Mouse (Mus musculus) layer of hippocampus, postnatal 10 days (tissue): ENCODE measurements at regions not wholly inside any gene's neighbourhood (a gene's known extent, or its start where the extent isn't known, plus 50 kb on each side); places are given as distances from the start of the nearest gene placed in this dataset.

ENCODE experiments used
- DNase-seq, 2 experiments: peaks; one replicate each; pipeline ENCODE4 v3.0.0; 2021; ENCODE audit warnings: low spot score in 2 of 2

GRCm38 (mm10) chr13:51333481-51333880, 75.0 kb upstream of the S1pr3 start:
- no peak for DNase-seq

- DNase-seq, result no peak
Measured at GRCm38 (mm10) chr13:51336726-51337125, 71.7 kb upstream of the S1pr3 start.

GRCm38 (mm10) chr13:51337931-51338330, 70.5 kb upstream of the S1pr3 start:
- no peak for DNase-seq

- no peak for DNase-seq
Measured at GRCm38 (mm10) chr13:51345321-51345720, 63.1 kb upstream of the S1pr3 start.

GRCm38 (mm10) chr13:51345839-51346550, 62.4 kb upstream of the S1pr3 start:
- DNase-seq, result peak; percentile 17 to 36

- no peak for DNase-seq
Measured at GRCm38 (mm10) chr13:51348707-51349106, 59.7 kb upstream of the S1pr3 start.

GRCm38 (mm10) chr13:51349818-51350551, 58.5 kb upstream of the S1pr3 start:
- DNase-seq, result no peak

- DNase-seq, result no peak
Measured at GRCm38 (mm10) chr13:51352874-51353273, 55.6 kb upstream of the S1pr3 start.

- no peak for DNase-seq
Measured at GRCm38 (mm10) chr13:51355507-51355906, 52.9 kb upstream of the S1pr3 start.
